11 mouse cellular contexts compared by ENCODE assay signal in genomic region chr7:84522426-84522825, GRCm38 (mm10). TPM values are rescaled to one million over a fixed set of nuclear protein-coding genes. Genes with fewer than 3 reads are reported as not detected.
DNase-seq lines count a peak whose midpoint lies in the region; ATAC-seq lines count a peak whose summit lies in the region.
"Had no signal": no experiment of that assay in that cellular context is flagged by ENCODE, and none has a peak within 500 bp of the region (broad histone marks: within the 10 kb centered on the region; RNA-seq: fewer than 3 reads in every experiment).

No protein-coding gene starts in this region.

- ATAC-seq in hindbrain, embryonic 14.5 days (ENCODE audit: low FRiP score) = peak; percentile 64; the same call in 1 of the 2 replicates
- ATAC-seq in hindbrain, embryonic 12.5 days (ENCODE audit: low FRiP score) = no peak
- ATAC-seq: midbrain, embryonic 15.5 days had no signal

- no peak overlapping the region for H3K27ac ChIP-seq in hindbrain, embryonic 14.5 days
- no peak overlapping the region for H3K27ac ChIP-seq in hindbrain, embryonic 12.5 days
- H3K27ac ChIP-seq: midbrain, embryonic 15.5 days had no signal

- H3K36me3 ChIP-seq in hindbrain, embryonic 14.5 days (replicated peaks; ENCODE audit: control insufficient read depth, insufficient read depth) = no peaks in the 10 kb centered on the region
- no peaks in the 10 kb centered on the region for H3K36me3 ChIP-seq in hindbrain, embryonic 12.5 days
- H3K36me3 ChIP-seq: heart, embryonic 12.5 days; midbrain, embryonic 15.5 days had no signal

- no peak overlapping the region for H3K4me3 ChIP-seq in hindbrain, embryonic 14.5 days (replicated peaks; ENCODE audit: low read length)
- H3K4me3 ChIP-seq in hindbrain, embryonic 12.5 days = no peak overlapping the region
- H3K4me3 ChIP-seq: heart, embryonic 12.5 days; midbrain, embryonic 15.5 days had no signal

- peak; percentile 26 for DNase-seq in adrenal gland, adult 2 months
- DNase-seq in adrenal gland, postnatal 4 days (ENCODE audit: low spot score in 2 of 2) = no peak
- no peak for DNase-seq in hindbrain, embryonic 14.5 days (ENCODE audit: low spot score)
- peak; percentile 33 to 39 for DNase-seq in right cerebral cortex, postnatal 10 days (ENCODE audit: low spot score in 2 of 2)
- DNase-seq in right cerebral cortex, adult 2 months (ENCODE audit: low spot score in 2 of 2) = no peak
- no peak for DNase-seq in urinary bladder, postnatal 36 days (ENCODE audit: low spot score in 2 of 2)
- DNase-seq in B cell, adult 2 months = no peak
- DNase-seq: kidney, adult 18-20 months had no signal

- no peak overlapping the region for H3K4me2 ChIP-seq in hindbrain, embryonic 14.5 days (replicated peaks)
- H3K4me2 ChIP-seq in hindbrain, embryonic 12.5 days (replicated peaks) = no peak overlapping the region
- H3K4me2 ChIP-seq: heart, embryonic 12.5 days; midbrain, embryonic 15.5 days had no signal

- no peaks in the 10 kb centered on the region for H3K4me1 ChIP-seq in hindbrain, embryonic 14.5 days (replicated peaks; ENCODE audit: control insufficient read depth, insufficient read depth, low read length)
- no peaks in the 10 kb centered on the region for H3K4me1 ChIP-seq in hindbrain, embryonic 12.5 days
- H3K4me1 ChIP-seq: heart, embryonic 12.5 days had no signal

- WGBS in hindbrain, embryonic 14.5 days = 11% methylated on average over 1 of the region's 1 CpGs
- WGBS in hindbrain, embryonic 12.5 days = 33% methylated on average over 1 of the region's 1 CpGs

- no peak overlapping the region for H3K9ac ChIP-seq in hindbrain, embryonic 14.5 days
- H3K9ac ChIP-seq in hindbrain, embryonic 12.5 days = no peak overlapping the region
- H3K9ac ChIP-seq: heart, embryonic 12.5 days; midbrain, embryonic 15.5 days had no signal

- H3K9me3 ChIP-seq in hindbrain, embryonic 14.5 days (ENCODE audit: control insufficient read depth, low read length) = no peaks in the 10 kb centered on the region
- no peaks in the 10 kb centered on the region for H3K9me3 ChIP-seq in hindbrain, embryonic 12.5 days (replicated peaks)
- H3K9me3 ChIP-seq: heart, embryonic 12.5 days; midbrain, embryonic 15.5 days had no signal

- 0 out of 2 replicates have a peak, but pooled peaks cover 5% of the 10 kb centered on the region for H3K27me3 ChIP-seq in hindbrain, embryonic 14.5 days (ENCODE audit: control insufficient read depth, insufficient read depth, low read length)
- peaks cover 5% of the 10 kb centered on the region; the same call in 1 of the 2 replicates for H3K27me3 ChIP-seq in hindbrain, embryonic 12.5 days
- H3K27me3 ChIP-seq: heart, embryonic 12.5 days; midbrain, embryonic 15.5 days had no signal

RNA-seq across cellular contexts. Expression of gene Gm2115, which starts 6.3 kb away (rescaled TPM):
- 10 to 100 TPM; 31.0 to 57.7 TPM for total RNA-seq in adrenal gland, adult 2 months (2021)
- 14.8 and 15.0 TPM in 2 replicates for polyA plus RNA-seq in adrenal gland, adult 2 months (2012; rRNA removed)
- total RNA-seq in adrenal gland, postnatal 4 days (2021) = 10 to 100 TPM; 10.1 to 10.7 TPM
- polyA plus RNA-seq in hindbrain, embryonic 14.5 days (2014; fragmentation: Nextera tagmentation; extraction: Ambion mirVana) = 2.4 and 2.5 TPM in 2 replicates
- polyA plus RNA-seq in hindbrain, embryonic 12.5 days (2016; fragmentation: Nextera tagmentation; extraction: Ambion mirVana) = 0.39 and 0.53 TPM in 2 replicates

Comparison
In these comparisons a context has a peak if more than half of its experiments do, and no peak if none do; other contexts are left out.
1. DNase-seq: peak in adrenal gland, adult 2 months (single experiment) and right cerebral cortex, postnatal 10 days (2 of 2); none in adrenal gland, postnatal 4 days (0 of 2), hindbrain, embryonic 14.5 days (single experiment), right cerebral cortex, adult 2 months (0 of 2), urinary bladder, postnatal 36 days (0 of 2) and B cell, adult 2 months (0 of 2).